Mouse (Mus musculus): ENCODE measurements around the gene Bckdhb. TPM values are rescaled to one million over a fixed set of nuclear protein-coding genes. Genes with fewer than 3 reads are reported as not detected.

Bckdhb gene
- polyA plus RNA-seq, 1 experiment from 2014 or later: 54.1 TPM

DNA sequence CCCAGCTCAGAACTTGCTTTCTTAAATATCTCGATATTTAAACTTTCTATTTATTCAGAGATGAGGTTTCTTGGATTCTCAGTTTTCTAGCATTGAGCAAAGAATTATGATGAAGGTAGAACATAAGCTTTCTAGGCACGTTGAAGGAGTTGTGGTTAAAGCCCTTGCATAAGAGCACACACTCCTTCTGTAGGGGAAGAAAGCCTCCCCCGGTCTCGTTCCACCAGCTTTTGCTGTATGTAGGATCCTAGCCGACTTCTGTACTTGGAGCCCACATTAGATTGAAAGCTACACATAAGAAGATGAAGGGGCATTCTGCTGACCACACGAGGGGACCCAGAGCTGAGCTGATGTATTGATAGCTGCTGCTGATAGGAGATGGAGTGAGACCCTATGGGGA, 106.5 kb downstream of the Bckdhb start:
- Histone ChIP-seq H3K4me3 (ENCODE audit: low read depth, low read length) (no peak overlapping the region), H3K9me3 (ENCODE audit: control insufficient read depth, low read length) (no peaks in the 10 kb centered on the region), H3K36me3 (ENCODE audit: control insufficient read depth, insufficient read depth, low read length) (no peaks in the 10 kb centered on the region), H3K4me2 (replicated peaks; ENCODE audit: low read depth, low read length) (no peak overlapping the region), H3K9ac (ENCODE audit: low read depth, low read length) (no peak overlapping the region), H3K4me1 (replicated peaks; ENCODE audit: control insufficient read depth, insufficient read depth, low read length) (no peaks in the 10 kb centered on the region), H3K27me3 (ENCODE audit: control insufficient read depth, insufficient read depth, low read length) (no peaks in the 10 kb centered on the region), H3K27ac (ENCODE audit: low read depth, low read length) (no peak overlapping the region)
- DNase-seq (ENCODE audit: low spot score) (no peak), ATAC-seq (ENCODE audit: low FRiP score) (no peak)
- 91% methylated on average over 6 of the region's 6 CpGs for WGBS

DNA sequence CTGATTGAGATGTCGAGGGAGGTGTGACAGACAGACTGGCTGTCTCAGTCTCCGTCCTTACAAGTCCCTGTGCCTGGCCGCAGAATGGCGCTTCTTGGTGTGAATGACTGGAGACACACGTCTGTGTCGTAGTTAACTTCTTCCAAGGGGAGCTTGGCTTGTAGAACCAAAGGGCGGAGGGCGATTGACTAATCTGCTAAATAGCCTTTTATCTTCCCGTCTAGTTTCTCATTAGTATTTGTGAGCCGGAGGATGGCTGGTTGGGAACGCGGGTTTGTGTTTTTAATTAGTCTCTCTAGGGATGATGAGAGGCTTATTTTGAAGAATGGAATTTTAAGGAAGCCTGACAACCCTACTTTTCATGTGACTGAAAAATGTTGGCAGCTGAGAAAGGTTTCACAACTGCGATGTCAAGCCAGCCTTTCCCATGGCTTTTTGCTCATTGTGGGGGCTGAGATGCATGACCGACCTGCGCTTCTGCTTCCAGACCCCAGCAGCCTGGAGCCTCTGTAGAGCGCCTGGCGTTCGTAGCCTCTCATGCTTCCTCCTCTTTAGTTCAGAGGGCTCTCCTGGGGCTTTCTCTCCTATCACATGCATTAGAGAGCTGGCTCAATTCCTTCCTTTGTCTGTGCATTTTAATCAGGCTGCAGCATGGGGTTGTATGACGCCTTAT, 107.9 kb downstream of the Bckdhb start:
- Histone ChIP-seq H3K36me3 (ENCODE audit: control insufficient read depth, insufficient read depth, low read length) (no peaks in the 10 kb centered on the region), H3K4me2 (replicated peaks; ENCODE audit: low read depth, low read length) (peak overlapping the region; percentile 19), H3K27me3 (ENCODE audit: control insufficient read depth, insufficient read depth, low read length) (no peaks in the 10 kb centered on the region), H3K27ac (ENCODE audit: low read depth, low read length) (peak overlapping the region; percentile 53), H3K4me3 (ENCODE audit: low read depth, low read length) (no peak overlapping the region), H3K9me3 (ENCODE audit: control insufficient read depth, low read length) (no peaks in the 10 kb centered on the region), H3K9ac (ENCODE audit: low read depth, low read length) (no peak overlapping the region), H3K4me1 (replicated peaks; ENCODE audit: control insufficient read depth, insufficient read depth, low read length) (no peaks in the 10 kb centered on the region)
- WGBS: 18% methylated on average over 19 of the region's 19 CpGs
- DNase-seq (ENCODE audit: low spot score): peak; percentile 51
- peak; percentile 91 for ATAC-seq (ENCODE audit: low FRiP score)

DNA sequence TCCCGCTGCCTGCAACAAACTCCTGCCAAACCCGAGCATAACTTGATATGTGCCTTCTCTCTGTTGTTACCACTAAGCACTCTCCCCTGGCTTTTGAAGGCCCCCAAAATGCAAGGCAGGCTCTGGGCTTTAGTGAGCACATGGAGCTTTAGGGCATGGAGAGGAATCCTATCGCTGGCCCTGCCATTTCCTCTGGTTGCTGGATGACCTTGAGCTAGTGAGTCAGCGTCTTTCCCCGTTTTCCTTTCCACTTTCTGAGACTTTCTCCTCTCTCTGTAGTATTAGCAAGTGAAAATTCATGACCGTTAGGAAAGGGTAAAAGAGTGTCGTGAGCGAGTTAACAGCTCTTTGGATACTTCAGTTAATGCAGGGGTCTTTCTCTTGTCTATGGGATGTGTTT, 111.1 kb downstream of the Bckdhb start:
- Histone ChIP-seq H3K9me3 (ENCODE audit: control insufficient read depth, low read length) (no peaks in the 10 kb centered on the region), H3K9ac (ENCODE audit: low read depth, low read length) (no peak overlapping the region), H3K27ac (ENCODE audit: low read depth, low read length) (no peak overlapping the region), H3K36me3 (ENCODE audit: control insufficient read depth, insufficient read depth, low read length) (no peaks in the 10 kb centered on the region), H3K4me3 (ENCODE audit: low read depth, low read length) (no peak overlapping the region), H3K27me3 (ENCODE audit: control insufficient read depth, insufficient read depth, low read length) (no peaks in the 10 kb centered on the region), H3K4me2 (replicated peaks; ENCODE audit: low read depth, low read length) (no peak overlapping the region), H3K4me1 (replicated peaks; ENCODE audit: control insufficient read depth, insufficient read depth, low read length) (no peaks in the 10 kb centered on the region)
- DNase-seq (ENCODE audit: low spot score): no peak
- ATAC-seq (ENCODE audit: low FRiP score): no peak
- WGBS: 91% methylated on average over 8 of the region's 8 CpGs

DNA sequence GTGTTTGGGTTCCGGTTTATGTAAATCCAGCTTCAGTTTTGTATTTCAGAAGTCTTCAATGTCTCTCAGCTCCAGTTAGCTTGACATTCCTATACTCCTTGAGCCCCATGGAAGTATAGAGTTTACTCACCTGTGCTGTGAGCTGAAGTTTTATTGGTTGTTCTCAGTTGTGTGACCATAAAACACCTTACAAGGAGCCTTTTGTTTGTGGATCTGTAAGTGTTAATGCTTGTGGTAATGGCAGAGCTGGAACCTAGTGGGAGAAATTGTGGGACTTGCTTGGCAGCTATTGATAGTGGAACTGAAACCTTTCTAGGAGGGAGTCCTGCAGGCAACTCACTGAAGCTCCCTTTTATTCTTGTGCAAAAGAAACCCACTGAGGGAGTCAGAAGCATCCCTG, 112.3 kb downstream of the Bckdhb start:
- ATAC-seq (ENCODE audit: low FRiP score) (no peak), DNase-seq (ENCODE audit: low spot score) (no peak)
- H3K9ac ChIP-seq (ENCODE audit: low read depth, low read length): no peak overlapping the region
- WGBS: 86% methylated on average over 1 of the region's 1 CpGs
- no peaks in the 10 kb centered on the region for H3K4me1 ChIP-seq (replicated peaks; ENCODE audit: control insufficient read depth, insufficient read depth, low read length)
- no peaks in the 10 kb centered on the region for H3K9me3 ChIP-seq (ENCODE audit: control insufficient read depth, low read length)
- no peak overlapping the region for H3K27ac ChIP-seq (ENCODE audit: low read depth, low read length)
- no peak overlapping the region for H3K4me2 ChIP-seq (replicated peaks; ENCODE audit: low read depth, low read length)
- no peaks in the 10 kb centered on the region for H3K27me3 ChIP-seq (ENCODE audit: control insufficient read depth, insufficient read depth, low read length)
- H3K36me3 ChIP-seq (ENCODE audit: control insufficient read depth, insufficient read depth, low read length): no peaks in the 10 kb centered on the region
- no peak overlapping the region for H3K4me3 ChIP-seq (ENCODE audit: low read depth, low read length)

- H3K27me3 ChIP-seq (ENCODE audit: control insufficient read depth, insufficient read depth, low read length): no peaks in the 10 kb centered on the region
- H3K4me3 ChIP-seq (ENCODE audit: low read depth, low read length): no peak overlapping the region
- no peaks in the 10 kb centered on the region for H3K36me3 ChIP-seq (ENCODE audit: control insufficient read depth, insufficient read depth, low read length)
- H3K9ac ChIP-seq (ENCODE audit: low read depth, low read length): no peak overlapping the region
- H3K27ac ChIP-seq (ENCODE audit: low read depth, low read length): no peak overlapping the region
- 90% methylated on average over 4 of the region's 4 CpGs for WGBS
- no peaks in the 10 kb centered on the region for H3K4me1 ChIP-seq (replicated peaks; ENCODE audit: control insufficient read depth, insufficient read depth, low read length)
- no peak overlapping the region for H3K4me2 ChIP-seq (replicated peaks; ENCODE audit: low read depth, low read length)
- no peak for DNase-seq (ENCODE audit: low spot score)
- no peak for ATAC-seq (ENCODE audit: low FRiP score)
- H3K9me3 ChIP-seq (ENCODE audit: control insufficient read depth, low read length): no peaks in the 10 kb centered on the region
Observed at GRCm38 (mm10) chr9:84038946-84039345, 114.0 kb downstream of the Bckdhb start.

- Histone ChIP-seq H3K27me3 (ENCODE audit: control insufficient read depth, insufficient read depth, low read length) (no peaks in the 10 kb centered on the region), H3K4me1 (replicated peaks; ENCODE audit: control insufficient read depth, insufficient read depth, low read length) (no peaks in the 10 kb centered on the region), H3K36me3 (ENCODE audit: control insufficient read depth, insufficient read depth, low read length) (no peaks in the 10 kb centered on the region), H3K27ac (ENCODE audit: low read depth, low read length) (no peak overlapping the region), H3K9ac (ENCODE audit: low read depth, low read length) (no peak overlapping the region), H3K4me3 (ENCODE audit: low read depth, low read length) (no peak overlapping the region), H3K9me3 (ENCODE audit: control insufficient read depth, low read length) (no peaks in the 10 kb centered on the region), H3K4me2 (replicated peaks; ENCODE audit: low read depth, low read length) (no peak overlapping the region)
- WGBS: 80% methylated on average over 2 of the region's 2 CpGs
- no peak for ATAC-seq (ENCODE audit: low FRiP score)
- no peak for DNase-seq (ENCODE audit: low spot score)
Observed at GRCm38 (mm10) chr9:84040376-84040775, 115.4 kb downstream of the Bckdhb start.

GRCm38 (mm10) chr9:84041631-84042277, 116.8 kb downstream of the Bckdhb start:
- no peak for DNase-seq (ENCODE audit: low spot score)
- H3K27me3 ChIP-seq (ENCODE audit: control insufficient read depth, insufficient read depth, low read length): no peaks in the 10 kb centered on the region
- WGBS: 89% methylated on average over 3 of the region's 4 CpGs
- ATAC-seq (ENCODE audit: low FRiP score): no peak
- no peaks in the 10 kb centered on the region for H3K9me3 ChIP-seq (ENCODE audit: control insufficient read depth, low read length)
- no peak overlapping the region for H3K4me2 ChIP-seq (replicated peaks; ENCODE audit: low read depth, low read length)
- no peak overlapping the region for H3K27ac ChIP-seq (ENCODE audit: low read depth, low read length)
- no peak overlapping the region for H3K4me3 ChIP-seq (ENCODE audit: low read depth, low read length)
- no peaks in the 10 kb centered on the region for H3K4me1 ChIP-seq (replicated peaks; ENCODE audit: control insufficient read depth, insufficient read depth, low read length)
- no peaks in the 10 kb centered on the region for H3K36me3 ChIP-seq (ENCODE audit: control insufficient read depth, insufficient read depth, low read length)
- H3K9ac ChIP-seq (ENCODE audit: low read depth, low read length): no peak overlapping the region

- H3K4me2 ChIP-seq (replicated peaks; ENCODE audit: low read depth, low read length): no peak overlapping the region
Observed at GRCm38 (mm10) chr9:84042539-84042938, 117.6 kb downstream of the Bckdhb start.

GRCm38 (mm10) chr9:84044136-84044535, 119.2 kb downstream of the Bckdhb start:
- Histone ChIP-seq H3K4me2 (replicated peaks; ENCODE audit: low read depth, low read length) (no peak overlapping the region), H3K27ac (ENCODE audit: low read depth, low read length) (no peak overlapping the region), H3K9me3 (ENCODE audit: control insufficient read depth, low read length) (no peaks in the 10 kb centered on the region), H3K4me1 (replicated peaks; ENCODE audit: control insufficient read depth, insufficient read depth, low read length) (no peaks in the 10 kb centered on the region), H3K9ac (ENCODE audit: low read depth, low read length) (no peak overlapping the region), H3K27me3 (ENCODE audit: control insufficient read depth, insufficient read depth, low read length) (no peaks in the 10 kb centered on the region), H3K4me3 (ENCODE audit: low read depth, low read length) (no peak overlapping the region), H3K36me3 (ENCODE audit: control insufficient read depth, insufficient read depth, low read length) (no peaks in the 10 kb centered on the region)
- no peak for ATAC-seq (ENCODE audit: low FRiP score)
- DNase-seq (ENCODE audit: low spot score): no peak
- WGBS: 91% methylated on average over 6 of the region's 6 CpGs

More at GRCm38 (mm10) chr9:84042539-84042938, 117.6 kb downstream of the Bckdhb start:
- Histone ChIP-seq H3K4me1 (replicated peaks; ENCODE audit: control insufficient read depth, insufficient read depth, low read length) (no peaks in the 10 kb centered on the region), H3K9me3 (ENCODE audit: control insufficient read depth, low read length) (no peaks in the 10 kb centered on the region), H3K36me3 (ENCODE audit: control insufficient read depth, insufficient read depth, low read length) (no peaks in the 10 kb centered on the region), H3K27me3 (ENCODE audit: control insufficient read depth, insufficient read depth, low read length) (no peaks in the 10 kb centered on the region), H3K4me3 (ENCODE audit: low read depth, low read length) (no peak overlapping the region), H3K27ac (ENCODE audit: low read depth, low read length) (no peak overlapping the region), H3K9ac (ENCODE audit: low read depth, low read length) (no peak overlapping the region)
- WGBS: 75% methylated on average over 3 of the region's 3 CpGs
- ATAC-seq (ENCODE audit: low FRiP score) (no peak), DNase-seq (ENCODE audit: low spot score) (no peak)
